Mouse (Mus musculus): ENCODE data around the gene Klf3. TPM values are rescaled to one million over a fixed set of nuclear protein-coding genes. Genes with fewer than 3 reads are reported as not detected.

Klf3 gene
- polyA plus RNA-seq (2012; rRNA removed) (38.2 and 70.8 TPM in 2 replicates), polyA plus RNA-seq (2014; fragmentation: Nextera tagmentation; extraction: Ambion mirVana) (76.0 and 76.7 TPM in 2 replicates)

DNA sequence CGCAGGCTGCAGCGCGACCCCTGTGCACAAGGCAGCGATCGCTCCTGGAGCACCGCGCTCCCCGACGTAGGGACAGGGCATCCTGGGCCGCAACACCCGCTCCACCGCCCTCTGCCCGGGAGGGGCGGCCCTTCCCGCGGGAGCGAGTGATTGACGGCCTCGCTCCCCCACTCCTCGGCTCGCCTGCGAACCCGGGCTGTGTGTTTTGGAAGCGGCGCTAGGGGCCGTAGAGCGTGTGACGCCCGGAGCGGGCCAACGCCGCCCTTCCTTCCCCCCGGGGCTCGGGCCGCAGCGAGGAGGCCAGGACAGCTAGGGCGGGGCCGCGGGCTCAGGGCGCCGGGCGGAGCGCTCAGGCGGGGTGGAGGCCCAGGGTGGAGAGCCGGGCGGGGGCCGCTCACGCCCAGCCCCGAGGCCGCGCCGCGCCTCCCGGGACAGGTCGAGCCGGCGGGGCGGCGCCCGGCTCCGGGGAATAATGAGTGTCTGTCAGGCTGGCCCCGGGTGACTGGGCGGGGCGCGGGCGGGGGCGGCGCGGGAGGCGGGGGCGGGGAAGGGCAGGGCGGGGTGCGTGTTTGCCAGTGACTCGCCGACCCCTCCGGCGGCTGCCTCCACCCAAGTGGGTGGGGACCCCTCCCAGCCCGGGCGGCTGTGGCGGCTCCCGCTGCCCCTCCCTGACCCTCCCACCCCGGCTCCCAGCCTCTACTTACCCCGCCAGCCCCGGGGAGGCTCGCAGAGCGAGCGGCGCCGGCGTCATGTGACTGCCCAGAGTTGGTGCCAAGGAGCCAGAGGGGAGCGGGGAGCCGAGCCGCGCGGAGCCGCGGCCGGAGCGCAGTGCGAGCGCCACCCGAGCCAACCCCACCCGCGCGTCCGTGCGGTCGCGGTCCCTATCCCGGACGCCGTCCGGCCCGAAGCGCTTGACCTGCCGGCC, at the start of gene Klf3:
Klf3 (plus strand) TSS at position 594 of the 925 bp plus-strand sequence.
- Histone ChIP-seq H3K9ac (ENCODE audit: low read depth, low read length, severe bottlenecking) (peak within 1 kb of the TSS; percentile 95), H3K27me3 (ENCODE audit: control insufficient read depth, insufficient read depth, low read length) (no peaks in the 10 kb centered on the region), H3K27ac (replicated peaks; ENCODE audit: low read depth, low read length) (peak within 1 kb of the TSS; percentile 97), H3K9me3 (ENCODE audit: control insufficient read depth, low read length) (0 out of 2 replicates have a peak, but pooled peaks cover 3% of the 10 kb centered on the region), H3K4me2 (replicated peaks; ENCODE audit: low read depth, low read length, severe bottlenecking) (peak within 1 kb of the TSS; percentile 66), H3K36me3 (ENCODE audit: control insufficient read depth, insufficient read depth, low read length) (no peaks in the 10 kb centered on the region), H3K4me3 (replicated peaks; ENCODE audit: low read length) (peak within 1 kb of the TSS; percentile 85), H3K4me1 (ENCODE audit: control insufficient read depth, insufficient read depth, low read length) (peaks cover 30% of the 10 kb centered on the region)
- TF ChIP-seq POLR2A (IDR thresholded peaks at IDR 0.05; ENCODE audit: borderline replicate concordance, extremely low read depth, insufficient read depth, insufficient read length): peak; percentile 74; the same call in 1 of the 2 replicates
- DNase-seq (ENCODE audit: low spot score): peak; percentile 88
- peak; percentile 90 for ATAC-seq (ENCODE audit: low FRiP score, low read depth)
- under 1% methylated on average over 50 of the region's 116 CpGs for WGBS

- H3K4me3 ChIP-seq (replicated peaks; ENCODE audit: low read length): no peak overlapping the region
- no peaks in the 10 kb centered on the region for H3K27me3 ChIP-seq (ENCODE audit: control insufficient read depth, insufficient read depth, low read length)
- no peak for DNase-seq (ENCODE audit: low spot score)
- ATAC-seq (ENCODE audit: low FRiP score, low read depth): no peak
- H3K4me2 ChIP-seq (replicated peaks; ENCODE audit: low read depth, low read length, severe bottlenecking): no peak overlapping the region
- H3K4me1 ChIP-seq (ENCODE audit: control insufficient read depth, insufficient read depth, low read length): no peaks in the 10 kb centered on the region
- H3K36me3 ChIP-seq (ENCODE audit: control insufficient read depth, insufficient read depth, low read length): no peaks in the 10 kb centered on the region
- no peak overlapping the region for H3K27ac ChIP-seq (replicated peaks; ENCODE audit: low read depth, low read length)
- no peaks in the 10 kb centered on the region for H3K9me3 ChIP-seq (ENCODE audit: control insufficient read depth, low read length)
- no peak overlapping the region for H3K9ac ChIP-seq (ENCODE audit: low read depth, low read length, severe bottlenecking)
- 83% methylated on average over 4 of the region's 4 CpGs for WGBS
- TF ChIP-seq POLR2A (IDR thresholded peaks at IDR 0.05; ENCODE audit: borderline replicate concordance, extremely low read depth, insufficient read depth, insufficient read length): no peak
These were observed 40.9 kb upstream of the Klf3 start for GRCm38 (mm10) chr5:64762295-64762694.

GRCm38 (mm10) chr5:64764452-64764851, 38.7 kb upstream of the Klf3 start:
- Histone ChIP-seq H3K4me1 (ENCODE audit: control insufficient read depth, insufficient read depth, low read length) (no peaks in the 10 kb centered on the region), H3K4me3 (replicated peaks; ENCODE audit: low read length) (no peak overlapping the region)
- no peak for ATAC-seq (ENCODE audit: low FRiP score, low read depth)

DNA sequence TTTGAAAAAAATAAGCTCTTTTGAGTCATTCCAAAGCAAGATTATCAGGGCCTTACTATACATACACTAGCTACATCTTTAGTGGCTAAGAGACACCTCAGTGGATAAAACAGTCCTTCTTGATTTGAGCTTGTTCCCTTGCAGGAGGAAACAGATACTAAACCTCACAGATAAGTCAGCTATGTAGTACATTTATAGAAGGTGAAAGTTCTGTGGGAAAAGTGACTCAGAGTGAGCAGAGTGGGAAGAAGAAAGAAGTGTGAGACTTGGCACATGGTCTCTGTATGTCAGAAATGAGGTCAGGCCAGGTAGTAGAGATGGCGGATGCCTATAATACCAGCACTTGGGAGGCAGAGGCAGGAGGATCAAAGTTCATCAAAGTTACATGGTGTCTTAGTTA, 37.4 kb upstream of the Klf3 start:
- TF ChIP-seq POLR2A (IDR thresholded peaks at IDR 0.05; ENCODE audit: borderline replicate concordance, extremely low read depth, insufficient read depth, insufficient read length): no peak
- 93% methylated on average over 1 of the region's 1 CpGs for WGBS
- ATAC-seq (ENCODE audit: low FRiP score, low read depth) (no peak), DNase-seq (ENCODE audit: low spot score) (no peak)
- Histone ChIP-seq H3K4me3 (replicated peaks; ENCODE audit: low read length) (no peak overlapping the region), H3K4me2 (replicated peaks; ENCODE audit: low read depth, low read length, severe bottlenecking) (no peak overlapping the region), H3K27me3 (ENCODE audit: control insufficient read depth, insufficient read depth, low read length) (no peaks in the 10 kb centered on the region), H3K9ac (ENCODE audit: low read depth, low read length, severe bottlenecking) (no peak overlapping the region), H3K27ac (replicated peaks; ENCODE audit: low read depth, low read length) (no peak overlapping the region), H3K36me3 (ENCODE audit: control insufficient read depth, insufficient read depth, low read length) (no peaks in the 10 kb centered on the region), H3K4me1 (ENCODE audit: control insufficient read depth, insufficient read depth, low read length) (no peaks in the 10 kb centered on the region), H3K9me3 (ENCODE audit: control insufficient read depth, low read length) (no peaks in the 10 kb centered on the region)

More at GRCm38 (mm10) chr5:64764452-64764851, 38.7 kb upstream of the Klf3 start:
- no peak overlapping the region for H3K4me2 ChIP-seq (replicated peaks; ENCODE audit: low read depth, low read length, severe bottlenecking)
- H3K27ac ChIP-seq (replicated peaks; ENCODE audit: low read depth, low read length): no peak overlapping the region
- DNase-seq (ENCODE audit: low spot score): no peak
- H3K27me3 ChIP-seq (ENCODE audit: control insufficient read depth, insufficient read depth, low read length): no peaks in the 10 kb centered on the region
- H3K9ac ChIP-seq (ENCODE audit: low read depth, low read length, severe bottlenecking): no peak overlapping the region
- no peaks in the 10 kb centered on the region for H3K9me3 ChIP-seq (ENCODE audit: control insufficient read depth, low read length)
- TF ChIP-seq POLR2A (IDR thresholded peaks at IDR 0.05; ENCODE audit: borderline replicate concordance, extremely low read depth, insufficient read depth, insufficient read length): no peak
- no peaks in the 10 kb centered on the region for H3K36me3 ChIP-seq (ENCODE audit: control insufficient read depth, insufficient read depth, low read length)

DNA sequence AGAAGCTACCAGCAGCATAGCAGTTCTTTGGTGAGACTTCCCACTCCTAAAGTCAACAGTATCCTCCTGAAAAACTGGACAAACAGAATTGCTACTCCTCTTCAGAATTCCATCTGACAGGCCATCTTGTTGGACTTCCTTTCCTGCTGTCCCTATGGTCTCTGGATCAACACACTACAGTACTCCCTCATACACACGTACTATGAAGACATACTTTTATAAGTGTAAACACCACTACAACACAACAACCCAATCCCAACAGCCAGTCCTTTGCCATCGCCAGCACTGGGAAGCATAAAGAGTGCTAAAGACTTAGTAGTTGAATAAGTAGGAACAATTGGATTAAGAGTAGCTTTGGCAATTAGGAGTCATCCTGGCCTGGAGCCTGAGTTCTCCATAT, 36.6 kb upstream of the Klf3 start:
- H3K27me3 ChIP-seq (ENCODE audit: control insufficient read depth, insufficient read depth, low read length): no peaks in the 10 kb centered on the region
- DNase-seq (ENCODE audit: low spot score) (no peak), ATAC-seq (ENCODE audit: low FRiP score, low read depth) (no peak)
- H3K36me3 ChIP-seq (ENCODE audit: control insufficient read depth, insufficient read depth, low read length): no peaks in the 10 kb centered on the region
- H3K4me2 ChIP-seq (replicated peaks; ENCODE audit: low read depth, low read length, severe bottlenecking): no peak overlapping the region
- no peak overlapping the region for H3K4me3 ChIP-seq (replicated peaks; ENCODE audit: low read length)
- WGBS: 91% methylated on average over 2 of the region's 2 CpGs
- no peaks in the 10 kb centered on the region for H3K9me3 ChIP-seq (ENCODE audit: control insufficient read depth, low read length)
- no peak overlapping the region for H3K9ac ChIP-seq (ENCODE audit: low read depth, low read length, severe bottlenecking)
- no peak overlapping the region for H3K27ac ChIP-seq (replicated peaks; ENCODE audit: low read depth, low read length)
- H3K4me1 ChIP-seq (ENCODE audit: control insufficient read depth, insufficient read depth, low read length): no peaks in the 10 kb centered on the region
- no peak for TF ChIP-seq POLR2A (IDR thresholded peaks at IDR 0.05; ENCODE audit: borderline replicate concordance, extremely low read depth, insufficient read depth, insufficient read length)
